Mouse (Mus musculus) frontal cortex, postnatal 14 days (tissue): ENCODE results near the gene Them7.

ENCODE experiments used
- DNase-seq, 2 experiments: peaks; one replicate each; pipeline ENCODE4 v3.0.0; 2022; ENCODE audit warnings: low spot score in 2 of 2

Them7 gene

DNA sequence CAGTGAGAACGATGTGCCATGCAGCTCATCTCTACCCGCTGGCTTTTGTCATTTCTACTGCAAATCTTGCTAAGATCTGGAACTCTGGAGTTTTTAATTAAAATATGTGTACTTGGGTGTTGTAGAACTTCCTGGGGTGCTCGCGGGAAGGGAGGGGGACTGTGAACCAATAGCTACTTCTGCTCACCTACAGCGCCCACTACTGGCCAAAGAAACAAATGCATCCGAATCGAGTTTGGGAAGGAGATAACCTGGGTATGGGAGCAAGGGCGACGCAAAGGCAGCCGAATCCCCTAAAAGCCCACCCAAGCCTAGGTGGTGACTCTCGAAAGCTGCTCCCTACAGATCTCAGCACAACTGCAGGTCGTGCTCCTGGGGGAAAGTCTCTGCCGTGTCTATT lies 87.3 kb downstream of the Them7 start:
- DNase-seq, result peak in 1 of 2 experiments; percentile 15

DNA sequence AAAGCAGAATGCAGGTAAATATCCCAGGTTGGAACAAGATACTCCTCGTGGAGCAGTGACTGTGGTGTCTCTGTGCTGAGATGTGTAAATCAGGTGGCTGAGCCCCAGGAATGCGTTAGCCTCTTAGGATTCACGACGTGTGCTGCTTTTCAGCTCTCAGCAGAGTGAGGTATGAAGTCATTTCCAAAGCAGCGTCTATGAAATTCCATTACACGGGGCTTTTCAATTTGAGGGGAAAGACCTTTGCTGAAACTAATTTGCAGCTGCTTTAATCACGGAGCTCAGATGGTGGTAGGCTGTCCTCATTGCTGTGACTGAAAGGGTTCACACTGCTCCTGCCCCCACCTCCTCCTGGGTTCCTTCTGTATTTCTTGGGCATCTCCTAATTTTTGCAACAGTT lies 87.9 kb downstream of the Them7 start:
- no peak for DNase-seq

GRCm38 (mm10) chr2:105313077-105313476 lies 89.0 kb downstream of the Them7 start:
- no peak for DNase-seq

- DNase-seq, result no peak
Observed at GRCm38 (mm10) chr2:105317556-105318184, 93.5 kb downstream of the Them7 start.

DNA sequence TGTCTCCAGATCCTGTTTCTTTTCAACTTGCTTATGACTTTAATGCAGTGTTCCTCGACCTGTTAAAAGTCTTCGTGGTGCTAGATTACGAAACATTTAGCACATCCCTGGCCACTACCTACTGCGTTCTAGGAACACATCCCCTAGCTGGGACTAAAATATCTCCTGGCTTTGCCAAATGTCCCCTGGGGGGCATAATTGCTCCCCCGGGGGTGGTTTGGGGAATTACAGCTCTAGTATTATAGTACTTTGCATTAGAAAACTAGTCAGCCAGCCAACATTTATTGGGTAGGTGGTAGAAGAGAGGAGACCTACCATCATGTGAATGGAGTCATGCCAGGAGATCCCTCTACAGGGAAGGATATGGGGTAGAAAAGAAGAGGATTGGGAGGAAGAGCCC lies 101.9 kb downstream of the Them7 start:
- no peak for DNase-seq

DNA sequence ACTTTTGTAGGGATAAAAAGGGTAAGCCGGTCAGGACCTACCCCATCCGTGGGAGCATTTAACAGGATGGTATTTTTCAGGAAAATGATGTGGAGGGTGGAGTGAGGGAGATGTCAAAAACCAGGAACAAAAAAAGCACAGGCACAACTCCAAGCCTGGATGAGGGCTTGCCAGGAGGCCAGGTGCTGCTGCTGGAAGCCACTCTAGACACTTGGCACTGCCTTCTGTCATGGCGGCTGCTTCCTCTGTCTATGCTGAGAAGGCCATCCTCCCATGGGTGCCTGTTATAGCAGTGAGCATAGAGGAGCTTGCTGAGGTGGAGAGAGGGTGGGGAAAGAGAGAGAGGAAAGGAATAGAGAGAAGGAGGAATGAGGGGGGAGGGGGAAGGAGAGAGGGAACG lies 105.9 kb downstream of the Them7 start:
- DNase-seq, result no peak

DNA sequence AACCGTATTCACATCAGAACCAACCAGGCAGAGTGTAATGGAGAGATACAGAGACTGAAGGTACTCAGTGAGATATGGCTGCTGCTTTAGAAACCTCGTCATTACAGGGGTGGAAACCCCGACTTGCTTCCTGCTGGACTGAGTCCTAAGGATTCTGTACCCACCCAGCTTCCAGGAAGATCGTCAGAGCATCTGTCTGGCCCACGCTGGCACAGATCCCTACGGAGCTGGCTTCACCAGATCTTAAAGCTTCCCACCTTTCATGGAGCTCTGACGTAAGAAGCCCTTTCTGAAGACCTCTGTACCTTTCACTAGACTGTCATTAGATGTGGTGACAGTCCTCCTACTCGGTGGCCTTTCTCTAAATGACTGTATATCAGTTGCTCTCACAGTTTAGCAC lies 109.0 kb downstream of the Them7 start:
- no peak for DNase-seq

DNA sequence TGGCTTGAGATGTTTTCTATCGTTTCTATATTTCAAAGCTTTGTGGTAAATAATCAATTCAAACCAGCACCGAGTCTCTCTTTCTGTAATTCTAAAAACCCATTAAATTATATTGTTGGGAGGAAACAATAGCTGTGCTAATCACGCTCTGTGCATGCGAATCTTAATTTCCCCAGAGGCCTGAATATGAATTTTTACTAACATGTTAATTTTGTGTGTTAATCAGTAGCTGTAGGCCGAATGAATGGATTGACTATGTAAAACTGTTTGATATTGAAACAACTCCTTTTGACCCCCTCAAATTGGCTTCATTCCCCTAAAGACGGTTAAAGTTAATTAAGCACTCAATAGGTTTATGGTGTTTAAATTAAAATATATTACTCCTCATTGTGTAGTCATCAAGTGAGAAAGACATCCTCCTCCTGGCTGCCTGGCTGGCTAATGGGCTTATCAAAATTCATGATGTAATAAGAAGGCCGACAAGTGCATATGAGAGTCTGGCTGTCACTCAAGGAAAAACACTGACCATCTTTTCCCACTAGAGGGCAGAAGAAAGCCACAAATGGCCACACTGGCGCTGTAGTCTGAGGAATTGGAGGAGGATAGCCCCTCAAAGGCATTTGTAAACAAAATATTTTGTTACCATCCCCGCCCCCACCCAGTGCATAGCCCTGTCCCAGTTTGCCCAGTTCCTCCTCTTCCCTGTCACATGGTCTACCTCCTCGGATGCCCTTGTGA lies 110.0 kb downstream of the Them7 start:
- peak; percentile 12 to 31 for DNase-seq

DNA sequence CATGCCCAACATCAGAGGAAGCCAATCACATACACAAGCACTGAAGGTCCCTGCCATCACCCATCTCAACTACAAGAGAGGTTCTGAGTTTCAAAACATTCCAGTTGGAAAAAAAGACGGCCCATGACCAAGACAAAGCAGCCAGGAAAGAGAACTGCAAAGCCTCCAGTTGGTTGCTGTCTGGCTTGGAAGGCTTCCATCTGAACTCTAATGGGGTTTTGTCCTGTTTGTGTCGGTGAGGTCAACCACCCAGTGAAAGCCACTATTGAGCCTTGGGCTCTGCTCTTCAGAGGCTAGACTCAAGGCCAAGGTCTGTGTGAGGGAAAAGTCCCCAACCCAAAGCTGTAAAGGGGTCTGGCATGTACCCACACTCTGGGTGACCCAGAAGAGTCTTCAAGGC lies 111.5 kb downstream of the Them7 start:
- no peak for DNase-seq

- no peak for DNase-seq
Observed at GRCm38 (mm10) chr2:105336314-105337027, 112.4 kb downstream of the Them7 start.

GRCm38 (mm10) chr2:105337171-105337875 lies 113.2 kb downstream of the Them7 start:
- DNase-seq, result no peak

DNA sequence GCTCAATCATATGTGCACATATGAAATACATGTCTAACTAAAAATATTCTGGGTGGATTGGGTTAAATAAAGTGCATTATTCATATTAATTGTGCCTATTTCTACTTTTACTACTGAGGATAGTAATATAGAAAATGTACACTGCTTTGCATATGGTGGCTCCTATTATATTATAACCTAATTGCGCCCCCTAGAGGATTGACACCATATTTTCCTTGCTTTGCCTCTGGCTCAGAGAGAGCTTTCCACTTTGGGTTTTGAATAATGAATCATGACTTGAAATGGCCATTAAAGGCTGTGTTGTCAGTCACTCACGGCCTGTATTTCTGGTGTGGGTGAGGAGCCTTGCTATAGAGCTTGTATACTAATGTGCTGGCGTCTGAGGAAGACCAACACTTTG lies 115.9 kb downstream of the Them7 start:
- DNase-seq, result no peak

DNA sequence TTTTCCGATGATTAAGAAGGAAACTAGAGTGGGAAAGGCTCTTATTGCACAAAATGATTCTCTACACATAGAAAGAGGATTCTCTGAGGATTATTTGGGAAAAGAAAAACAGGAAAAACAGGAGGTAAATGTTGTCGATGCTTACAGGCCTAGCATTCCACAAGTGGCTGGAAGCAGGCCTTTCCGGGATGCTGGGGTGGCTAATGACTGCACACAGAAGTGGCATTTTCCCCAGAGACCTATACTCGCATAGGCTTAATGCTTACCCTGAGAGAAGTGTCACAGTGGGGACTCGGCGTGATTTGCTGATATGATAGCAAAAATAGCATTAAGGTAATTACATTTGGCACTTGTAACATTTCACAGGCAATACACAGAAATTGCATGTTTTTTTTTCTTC lies 124.8 kb downstream of the Them7 start:
- no peak for DNase-seq

DNA sequence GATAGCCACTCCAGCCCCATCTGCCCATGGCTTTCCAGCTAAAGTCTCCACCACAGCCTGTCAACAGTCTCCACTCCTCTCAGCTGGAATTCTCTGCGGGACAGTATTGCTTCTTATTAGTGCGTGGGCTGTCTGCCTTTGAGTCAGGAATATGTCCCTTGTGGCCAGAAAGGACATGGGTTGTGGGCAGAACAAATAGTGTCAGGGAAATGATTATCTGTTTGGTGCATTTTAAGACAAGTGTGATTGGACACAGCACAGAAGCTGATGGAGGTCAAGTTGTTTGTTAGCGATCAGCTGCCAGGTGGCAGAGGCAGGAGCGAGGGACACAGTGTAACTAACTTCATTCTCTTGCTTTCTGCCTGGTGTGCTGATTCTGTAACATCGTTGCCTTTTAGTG lies 132.7 kb downstream of the Them7 start:
- no peak for DNase-seq

GRCm38 (mm10) chr2:105358040-105358439 lies 133.9 kb downstream of the Them7 start:
- no peak for DNase-seq

GRCm38 (mm10) chr2:105367623-105368022 lies 143.5 kb downstream of the Them7 start:
- no peak for DNase-seq

DNA sequence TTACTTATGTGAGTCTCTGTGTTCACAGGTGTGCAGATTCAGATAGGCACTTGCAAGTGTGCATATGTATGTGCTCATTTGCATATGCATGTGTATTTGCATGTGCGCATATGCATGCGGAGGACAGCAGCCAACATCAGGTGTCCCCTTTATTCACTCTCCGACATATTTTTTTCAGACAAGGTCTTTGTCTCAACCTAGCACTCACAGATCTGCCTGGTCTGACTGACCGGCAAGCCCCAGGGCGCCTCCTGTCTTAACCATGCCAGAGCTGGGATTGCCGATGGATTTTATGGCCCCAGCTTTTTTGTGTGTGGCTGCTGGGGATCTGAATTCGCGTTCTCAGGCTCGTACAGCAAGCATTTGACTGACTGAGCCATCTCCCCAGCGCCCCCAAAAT lies 146.1 kb downstream of the Them7 start:
- DNase-seq, result no peak

- peak; percentile 6 to 8 for DNase-seq
Observed at GRCm38 (mm10) chr2:105370698-105371097, 146.6 kb downstream of the Them7 start.

DNA sequence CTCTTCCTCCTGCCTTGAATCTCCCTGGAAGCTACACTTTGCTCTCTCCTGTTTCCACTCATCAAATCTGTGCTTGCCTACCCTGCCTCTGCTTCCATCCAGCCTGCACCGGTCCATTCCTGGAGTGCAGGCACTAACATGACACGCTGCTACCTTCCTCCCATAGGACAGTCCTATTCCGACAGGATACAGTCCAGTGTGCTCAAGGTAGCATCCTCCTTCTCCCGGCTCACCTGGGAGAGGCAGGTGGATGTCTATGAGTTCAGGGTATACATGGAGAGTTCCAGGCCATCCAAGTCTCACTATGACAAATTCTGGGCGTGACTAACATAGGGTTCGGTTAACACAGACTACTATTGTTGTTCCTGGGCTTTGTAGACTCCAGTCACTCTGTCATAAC lies 148.0 kb downstream of the Them7 start:
- DNase-seq, result no peak

- DNase-seq, result no peak
Observed at GRCm38 (mm10) chr2:105372727-105373126, 148.6 kb downstream of the Them7 start.

DNA sequence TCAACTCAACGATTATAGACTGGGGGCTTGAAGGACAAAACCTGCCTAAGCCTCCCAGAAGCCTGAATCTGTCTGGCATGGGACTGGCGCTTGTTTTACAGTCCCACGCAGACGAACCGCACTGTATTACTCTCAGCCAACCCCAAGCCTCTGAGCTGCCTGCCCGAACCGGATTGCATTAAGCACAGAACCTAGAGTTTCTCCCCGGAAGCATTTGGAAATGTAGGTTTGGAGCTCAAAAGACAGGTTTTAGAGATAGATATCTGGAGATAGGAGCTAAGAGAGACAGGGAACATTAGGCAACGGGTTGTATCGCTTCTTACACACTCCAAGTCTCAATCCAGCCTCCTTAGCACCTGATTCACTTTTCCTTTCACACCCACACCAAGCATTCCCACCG lies 149.5 kb downstream of the Them7 start:
- no peak for DNase-seq

DNA sequence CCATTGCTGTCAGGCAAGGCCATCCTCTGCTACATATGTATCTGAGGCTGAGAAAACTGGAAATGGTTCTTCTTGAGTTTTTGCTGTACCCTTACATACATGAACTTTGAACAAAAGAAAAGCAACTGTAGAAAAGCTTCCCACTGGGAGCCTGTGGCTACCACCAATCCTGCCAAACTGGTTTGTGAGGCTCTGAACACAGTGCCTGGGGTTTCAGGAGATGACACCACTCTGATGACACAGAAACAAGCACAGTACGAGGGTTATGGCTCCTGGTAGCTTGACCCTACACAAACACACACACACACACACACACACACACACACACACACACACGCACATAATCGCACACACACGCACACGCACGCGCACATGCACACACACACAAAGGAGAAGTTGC lies 151.1 kb downstream of the Them7 start:
- no peak for DNase-seq
